Comparison of ENCODE assay signal across 9 mouse cellular contexts in the genomic region with DNA sequence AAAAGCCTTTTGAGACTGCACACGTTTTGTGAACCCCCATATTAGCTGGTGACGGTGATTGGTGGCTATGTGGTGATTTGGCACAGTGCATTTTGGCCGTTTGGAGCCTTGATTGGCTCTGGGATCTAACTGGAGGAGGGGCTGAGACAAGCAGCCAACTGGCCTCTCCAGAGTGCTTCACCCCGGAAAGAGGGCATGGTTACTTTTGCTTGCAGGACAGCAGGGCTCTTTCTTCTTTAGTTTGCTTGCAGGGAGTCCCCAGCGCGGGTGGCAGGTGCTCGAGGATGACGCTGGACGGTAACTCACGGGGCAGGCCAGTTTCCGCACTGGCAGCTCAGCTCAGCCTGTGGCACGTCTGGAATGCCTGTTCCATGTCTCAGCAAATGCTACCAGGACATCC. TPM values are rescaled to one million over a fixed set of nuclear protein-coding genes. Genes with fewer than 3 reads are reported as not detected.
A peak's percentile ranks its signal among the peaks of the same experiment; 100 is the strongest.
DNase-seq lines count a peak whose midpoint lies in the region; ATAC-seq and TF ChIP-seq lines count a peak whose summit lies in the region.
"Had no signal": no experiment of that assay in that cellular context is flagged by ENCODE, and none has a peak within 500 bp of the region (broad histone marks: within the 10 kb centered on the region; RNA-seq: fewer than 3 reads in every experiment).

No protein-coding gene starts in this region.

- peaks cover 49% of the 10 kb centered on the region for H3K4me1 ChIP-seq in intestine, embryonic 16.5 days (ENCODE audit: control insufficient read depth, insufficient read depth, low read length)

- WGBS in intestine, embryonic 16.5 days: 39% methylated on average over 12 of the region's 12 CpGs

- H3K4me3 ChIP-seq in gastrocnemius, adult 2 months: no peak overlapping the region
- no peak overlapping the region for H3K4me3 ChIP-seq in intestine, embryonic 16.5 days (ENCODE audit: low read length)
- H3K4me3 ChIP-seq: embryonic facial prominence, embryonic 12.5 days had no signal

- H3K27me3 ChIP-seq in intestine, embryonic 16.5 days (replicated peaks; ENCODE audit: control insufficient read depth, insufficient read depth, low read length): no peaks in the 10 kb centered on the region

- no peak for TF ChIP-seq CTCF in gastrocnemius, adult 2 months (IDR thresholded peaks at IDR 0.05)

- no peaks in the 10 kb centered on the region for H3K36me3 ChIP-seq in intestine, embryonic 16.5 days (ENCODE audit: control insufficient read depth, insufficient read depth, low read length)
- H3K36me3 ChIP-seq: embryonic facial prominence, embryonic 12.5 days had no signal

- H3K9me3 ChIP-seq in intestine, embryonic 16.5 days (ENCODE audit: control insufficient read depth, low read length): peaks cover 6% of the 10 kb centered on the region; the same call in 1 of the 2 replicates
- H3K9me3 ChIP-seq: embryonic facial prominence, embryonic 12.5 days had no signal

- H3K4me2 ChIP-seq in intestine, embryonic 16.5 days (ENCODE audit: low read depth, low read length): peak overlapping the region; percentile 34; the same call in 1 of the 2 replicates
- H3K4me2 ChIP-seq: embryonic facial prominence, embryonic 12.5 days had no signal

- peak; percentile 51 for DNase-seq in gastrocnemius, adult 2 months
- no peak for DNase-seq in gastrocnemius, postnatal 4 days (ENCODE audit: low spot score in 2 of 2)
- peak; percentile 67 for DNase-seq in NIH3T3 (ENCODE audit: low read depth)
- DNase-seq in lung, postnatal 36 days: peak; percentile 36
- DNase-seq in testis, postnatal 10 days (ENCODE audit: low spot score): no peak
- no peak for DNase-seq in right cerebral cortex, postnatal 10 days (ENCODE audit: low spot score in 2 of 2)

- peak overlapping the region; percentile 94 for H3K27ac ChIP-seq in gastrocnemius, adult 2 months
- H3K27ac ChIP-seq in intestine, embryonic 16.5 days (ENCODE audit: low read length): peak overlapping the region; percentile 55
- H3K27ac ChIP-seq: embryonic facial prominence, embryonic 12.5 days had no signal

- H3K9ac ChIP-seq in intestine, embryonic 16.5 days (ENCODE audit: low read depth, low read length): 0 out of 2 replicates have a peak overlapping the region, but pooled peaks have one; percentile 15
- H3K9ac ChIP-seq: embryonic facial prominence, embryonic 12.5 days had no signal

- intact Hi-C loops in gastrocnemius, adult 2 months (cut with DNase I): loop anchor here (5.0 kb wide), 2 partner anchors 60 to 85 kb away; partner anchors contain the start of gene Cbx8

- no peak for ATAC-seq in intestine, embryonic 16.5 days
- no peak for ATAC-seq in monocyte, adult 5-6 weeks (replicated peaks; ENCODE audit: insufficient number of reproducible peaks, low FRiP score, low TSS enrichment, poor library complexity, severe bottlenecking)

RNA-seq across cellular contexts. Expression of gene Cbx4, which starts 41.1 kb away (rescaled TPM):
- total RNA-seq in gastrocnemius, adult 2 months (2021): 1 to 10 TPM; 2.1 to 2.2 TPM
- 10 to 100 TPM; 10.4 to 10.7 TPM for total RNA-seq in gastrocnemius, postnatal 4 days (2021)
- 9.3 and 10.0 TPM in 2 replicates for polyA plus RNA-seq in intestine, embryonic 16.5 days (2015; fragmentation: Nextera tagmentation; extraction: Ambion mirVana)
- total RNA-seq in monocyte, adult 5-6 weeks (2017): 35.2 to 45.8 TPM (median 42.2 TPM) in 3 replicates

Comparison
In these comparisons a context has a peak if more than half of its experiments do, and no peak if none do; other contexts are left out.
1. DNase-seq: peak in gastrocnemius, adult 2 months (single experiment), NIH3T3 (single experiment) and lung, postnatal 36 days (single experiment); none in gastrocnemius, postnatal 4 days (0 of 2), testis, postnatal 10 days (single experiment) and right cerebral cortex, postnatal 10 days (0 of 2).